Mouse (Mus musculus): ENCODE results near the gene Sap30. TPM values are rescaled to one million over a fixed set of nuclear protein-coding genes. Genes with fewer than 3 reads are reported as not detected.

Sap30 gene
- polyA plus RNA-seq (2012; fragmentation: generic; extraction: Trizol), result 32.5 TPM

DNA sequence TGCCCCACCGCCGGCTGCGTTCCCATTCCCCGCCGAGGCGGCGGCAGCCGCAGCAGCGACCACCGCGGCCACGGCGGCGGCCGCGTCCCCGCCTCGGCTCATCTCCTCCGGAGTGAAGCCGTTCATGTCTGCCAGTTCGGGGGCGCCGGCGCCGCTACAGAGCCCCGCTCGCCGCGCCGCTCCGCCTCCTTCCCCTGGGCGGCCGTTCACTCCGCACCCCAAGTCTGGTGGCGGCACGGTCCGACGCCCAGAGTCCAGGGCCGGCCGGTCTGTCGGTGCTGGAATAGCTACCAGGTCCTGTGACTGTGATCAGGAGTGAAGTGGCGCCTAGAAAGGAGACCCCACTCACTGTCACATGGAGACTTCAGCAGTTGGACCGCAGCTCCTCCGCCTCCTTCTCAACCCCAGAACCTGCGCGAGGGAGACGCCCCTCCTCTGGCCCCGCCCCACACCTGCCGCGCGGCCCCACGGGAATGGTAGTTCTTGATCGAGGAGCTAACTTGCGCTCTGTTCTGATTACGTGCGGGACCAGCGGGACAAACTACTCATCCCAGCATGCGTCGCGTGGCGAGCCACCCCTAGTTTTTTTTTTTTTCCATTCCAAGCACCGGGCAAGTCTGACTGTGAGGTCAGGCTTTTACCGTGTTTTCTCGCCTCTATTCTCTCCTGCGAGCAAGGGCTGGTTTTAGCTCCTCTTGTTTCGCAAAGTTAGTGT lies at the start of gene Sap30:
TSS of gene Sap30 (minus strand) at position 420 of the 715 bp plus-strand sequence.
- Histone ChIP-seq H3K27me3 (ENCODE audit: control insufficient read depth, insufficient read depth, insufficient read length) (no peaks in the 10 kb centered on the region), H3K36me3 (ENCODE audit: control insufficient read depth, insufficient read depth) (peaks cover 27% of the 10 kb centered on the region), H3ac (ENCODE audit: control insufficient read depth, insufficient read length) (peak within 1 kb of the TSS; percentile 28), H3K4me2 (ENCODE audit: low read depth) (peak within 1 kb of the TSS; percentile 65), H3K4me3 (peak within 1 kb of the TSS; percentile 82), H3K79me2 (ENCODE audit: control insufficient read depth, insufficient read depth) (peaks cover 21% of the 10 kb centered on the region)
- no peak for TF ChIP-seq REST (IDR thresholded peaks at IDR 0.05; ENCODE audit: insufficient read depth, insufficient read length)
- no peak for TF ChIP-seq USF1 (IDR thresholded peaks at IDR 0.05; ENCODE audit: low read depth)
- TF ChIP-seq SRF (IDR thresholded peaks at IDR 0.05; ENCODE audit: control insufficient read depth, insufficient read length, low read depth), result no peak
- TF ChIP-seq POLR2AphosphoS2 (IDR thresholded peaks at IDR 0.05; ENCODE audit: insufficient read length, low read depth), result peak; percentile 69
- no peak for TF ChIP-seq TCF12 (IDR thresholded peaks at IDR 0.05; ENCODE audit: insufficient read depth, poor library complexity, severe bottlenecking)
- TF ChIP-seq MYOG (IDR thresholded peaks at IDR 0.05; ENCODE audit: control insufficient read depth in 1 of 3, insufficient read depth in 1 of 3, insufficient read length in 2 of 3, low read depth in 2 of 3), result peak in 1 of 3 experiments; percentile 35
- TF ChIP-seq MYOD1 (IDR thresholded peaks at IDR 0.05; ENCODE audit: control insufficient read depth in 1 of 3, insufficient read length in 2 of 3, low read depth in 2 of 3), result peak in 2 of 3 experiments; percentile 13 to 32
- TF ChIP-seq TCF3 (IDR thresholded peaks at IDR 0.05; ENCODE audit: insufficient read length, low read depth), result no peak
- no peak for TF ChIP-seq CEBPB (IDR thresholded peaks at IDR 0.05; ENCODE audit: insufficient read depth, poor library complexity, severe bottlenecking)
- TF ChIP-seq POLR2A (IDR thresholded peaks at IDR 0.05; ENCODE audit: insufficient read length, low read depth), result peak; percentile 72
- no peak for TF ChIP-seq MAX (IDR thresholded peaks at IDR 0.05; ENCODE audit: low read depth)
- no peak for TF ChIP-seq E2F4 (IDR thresholded peaks at IDR 0.05; ENCODE audit: insufficient read depth)

DNA sequence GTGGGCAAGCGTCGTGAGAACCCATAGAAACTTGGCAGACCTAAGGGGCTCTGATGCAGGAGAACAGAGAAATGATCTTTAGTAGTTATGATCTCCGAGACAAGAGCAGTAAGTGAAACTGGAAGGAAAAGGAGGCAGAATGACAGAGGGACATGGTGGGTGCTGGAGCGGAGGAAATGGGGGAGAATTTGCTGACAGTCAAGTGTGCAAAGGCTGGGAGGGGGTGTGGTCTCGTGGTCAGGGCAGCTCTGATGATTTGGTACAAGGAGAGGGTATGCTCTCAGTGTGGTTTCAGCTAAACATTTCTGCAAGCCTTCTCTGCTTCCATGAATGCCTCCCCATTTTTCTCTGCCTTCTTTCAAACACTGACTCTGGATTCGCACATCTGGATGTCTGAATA lies 48.5 kb upstream of the Sap30 start:
- TF ChIP-seq USF1 (IDR thresholded peaks at IDR 0.05; ENCODE audit: low read depth) (no peak), REST (IDR thresholded peaks at IDR 0.05; ENCODE audit: insufficient read depth, insufficient read length) (no peak), E2F4 (IDR thresholded peaks at IDR 0.05; ENCODE audit: insufficient read depth) (no peak), TCF12 (IDR thresholded peaks at IDR 0.05; ENCODE audit: insufficient read depth, poor library complexity, severe bottlenecking) (no peak), SRF (IDR thresholded peaks at IDR 0.05; ENCODE audit: control insufficient read depth, insufficient read length, low read depth) (no peak), MYOD1 (IDR thresholded peaks at IDR 0.05; ENCODE audit: control insufficient read depth in 1 of 3, insufficient read length in 2 of 3, low read depth in 2 of 3) (no peak), POLR2A (IDR thresholded peaks at IDR 0.05; ENCODE audit: insufficient read length, low read depth) (no peak), TCF3 (IDR thresholded peaks at IDR 0.05; ENCODE audit: insufficient read length, low read depth) (no peak), MAX (IDR thresholded peaks at IDR 0.05; ENCODE audit: low read depth) (no peak), CEBPB (IDR thresholded peaks at IDR 0.05; ENCODE audit: insufficient read depth, poor library complexity, severe bottlenecking) (no peak), MYOG (IDR thresholded peaks at IDR 0.05; ENCODE audit: control insufficient read depth in 1 of 3, insufficient read depth in 1 of 3, insufficient read length in 2 of 3, low read depth in 2 of 3) (no peak), POLR2AphosphoS2 (IDR thresholded peaks at IDR 0.05; ENCODE audit: insufficient read length, low read depth) (no peak)
- H3K4me3 ChIP-seq, result no peak overlapping the region
- H3K79me2 ChIP-seq (ENCODE audit: control insufficient read depth, insufficient read depth), result no peaks in the 10 kb centered on the region
- no peak overlapping the region for H3K4me2 ChIP-seq (ENCODE audit: low read depth)
- H3ac ChIP-seq (ENCODE audit: control insufficient read depth, insufficient read length), result no peak overlapping the region
- H3K27me3 ChIP-seq (ENCODE audit: control insufficient read depth, insufficient read depth, insufficient read length), result no peaks in the 10 kb centered on the region
- no peaks in the 10 kb centered on the region for H3K36me3 ChIP-seq (ENCODE audit: control insufficient read depth, insufficient read depth)

- no peak overlapping the region for H3K4me2 ChIP-seq (ENCODE audit: low read depth)
- no peak overlapping the region for H3ac ChIP-seq (ENCODE audit: control insufficient read depth, insufficient read length)
- H3K4me3 ChIP-seq, result no peak overlapping the region
- TF ChIP-seq REST (IDR thresholded peaks at IDR 0.05; ENCODE audit: insufficient read depth, insufficient read length), result no peak
- no peak for TF ChIP-seq TCF3 (IDR thresholded peaks at IDR 0.05; ENCODE audit: insufficient read length, low read depth)
- TF ChIP-seq CEBPB (IDR thresholded peaks at IDR 0.05; ENCODE audit: insufficient read depth, poor library complexity, severe bottlenecking), result no peak
- TF ChIP-seq MAX (IDR thresholded peaks at IDR 0.05; ENCODE audit: low read depth), result no peak
- no peak for TF ChIP-seq MYOD1 (IDR thresholded peaks at IDR 0.05; ENCODE audit: control insufficient read depth in 1 of 3, insufficient read length in 2 of 3, low read depth in 2 of 3)
- TF ChIP-seq USF1 (IDR thresholded peaks at IDR 0.05; ENCODE audit: low read depth), result no peak
- TF ChIP-seq MYOG (IDR thresholded peaks at IDR 0.05; ENCODE audit: control insufficient read depth in 1 of 3, insufficient read depth in 1 of 3, insufficient read length in 2 of 3, low read depth in 2 of 3), result no peak
- TF ChIP-seq SRF (IDR thresholded peaks at IDR 0.05; ENCODE audit: control insufficient read depth, insufficient read length, low read depth), result no peak
- no peak for TF ChIP-seq POLR2AphosphoS2 (IDR thresholded peaks at IDR 0.05; ENCODE audit: insufficient read length, low read depth)
- no peak for TF ChIP-seq E2F4 (IDR thresholded peaks at IDR 0.05; ENCODE audit: insufficient read depth)
- TF ChIP-seq TCF12 (IDR thresholded peaks at IDR 0.05; ENCODE audit: insufficient read depth, poor library complexity, severe bottlenecking), result no peak
- no peak for TF ChIP-seq POLR2A (IDR thresholded peaks at IDR 0.05; ENCODE audit: insufficient read length, low read depth)
- H3K36me3 ChIP-seq (ENCODE audit: control insufficient read depth, insufficient read depth), result no peaks in the 10 kb centered on the region
- no peaks in the 10 kb centered on the region for H3K79me2 ChIP-seq (ENCODE audit: control insufficient read depth, insufficient read depth)
- H3K27me3 ChIP-seq (ENCODE audit: control insufficient read depth, insufficient read depth, insufficient read length), result no peaks in the 10 kb centered on the region
Observed at GRCm38 (mm10) chr8:57534495-57534894, 46.8 kb upstream of the Sap30 start.

GRCm38 (mm10) chr8:57533106-57533505 lies 45.4 kb upstream of the Sap30 start:
- no peaks in the 10 kb centered on the region for H3K27me3 ChIP-seq (ENCODE audit: control insufficient read depth, insufficient read depth, insufficient read length)
- no peak overlapping the region for H3K4me2 ChIP-seq (ENCODE audit: low read depth)
- no peak overlapping the region for H3ac ChIP-seq (ENCODE audit: control insufficient read depth, insufficient read length)
- no peak overlapping the region for H3K4me3 ChIP-seq
- TF ChIP-seq USF1 (IDR thresholded peaks at IDR 0.05; ENCODE audit: low read depth), result no peak
- no peak for TF ChIP-seq SRF (IDR thresholded peaks at IDR 0.05; ENCODE audit: control insufficient read depth, insufficient read length, low read depth)
- no peak for TF ChIP-seq TCF12 (IDR thresholded peaks at IDR 0.05; ENCODE audit: insufficient read depth, poor library complexity, severe bottlenecking)
- TF ChIP-seq POLR2A (IDR thresholded peaks at IDR 0.05; ENCODE audit: insufficient read length, low read depth), result no peak
- TF ChIP-seq MAX (IDR thresholded peaks at IDR 0.05; ENCODE audit: low read depth), result no peak
- no peak for TF ChIP-seq CEBPB (IDR thresholded peaks at IDR 0.05; ENCODE audit: insufficient read depth, poor library complexity, severe bottlenecking)
- TF ChIP-seq MYOG (IDR thresholded peaks at IDR 0.05; ENCODE audit: control insufficient read depth in 1 of 3, insufficient read depth in 1 of 3, insufficient read length in 2 of 3, low read depth in 2 of 3), result no peak
- no peak for TF ChIP-seq REST (IDR thresholded peaks at IDR 0.05; ENCODE audit: insufficient read depth, insufficient read length)
- TF ChIP-seq POLR2AphosphoS2 (IDR thresholded peaks at IDR 0.05; ENCODE audit: insufficient read length, low read depth), result no peak
- TF ChIP-seq E2F4 (IDR thresholded peaks at IDR 0.05; ENCODE audit: insufficient read depth), result no peak
- TF ChIP-seq TCF3 (IDR thresholded peaks at IDR 0.05; ENCODE audit: insufficient read length, low read depth), result no peak
- no peak for TF ChIP-seq MYOD1 (IDR thresholded peaks at IDR 0.05; ENCODE audit: control insufficient read depth in 1 of 3, insufficient read length in 2 of 3, low read depth in 2 of 3)
- no peaks in the 10 kb centered on the region for H3K79me2 ChIP-seq (ENCODE audit: control insufficient read depth, insufficient read depth)
- H3K36me3 ChIP-seq (ENCODE audit: control insufficient read depth, insufficient read depth), result no peaks in the 10 kb centered on the region
